Mouse (Mus musculus): Measurements from ENCODE around the gene Kremen2. TPM values are rescaled to one million over a fixed set of nuclear protein-coding genes. Genes with fewer than 3 reads are reported as not detected.

The Kremen2 gene
- polyA plus RNA-seq, 1 experiment from 2014 or later, result not detected

DNA sequence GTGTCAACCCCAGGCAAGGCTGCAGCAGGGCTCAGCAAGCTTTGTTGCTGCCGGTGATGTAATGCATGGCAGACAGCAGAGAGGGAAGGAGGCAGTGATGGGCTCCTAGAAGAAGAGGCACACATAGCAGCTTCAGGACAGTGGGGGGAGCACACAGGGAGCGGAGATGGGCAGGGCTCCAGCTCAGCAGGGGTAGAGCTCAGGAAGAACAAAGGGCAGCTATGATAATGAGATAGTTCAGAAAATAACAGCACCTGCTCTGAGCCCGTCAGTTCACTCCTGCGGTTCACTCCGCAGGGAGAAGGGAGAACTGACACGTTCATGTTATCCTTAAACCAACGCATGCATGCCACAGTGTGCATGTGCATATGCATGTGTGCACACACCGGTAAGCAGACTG, 13.2 kb upstream of the Kremen2 start:
- H3K27me3 ChIP-seq, result no peaks in the 10 kb centered on the region
- no peak overlapping the region for H3K4me3 ChIP-seq (replicated peaks)
- 81% methylated on average over 8 of the region's 8 CpGs for WGBS (ENCODE audit: insufficient replicate concordance)
- no peak overlapping the region for H3K9ac ChIP-seq
- H3K27ac ChIP-seq (replicated peaks), result no peak overlapping the region
- no peaks in the 10 kb centered on the region for H3K36me3 ChIP-seq (replicated peaks)
- ATAC-seq (ENCODE audit: insufficient read depth), result no peak
- H3K9me3 ChIP-seq (replicated peaks), result no peaks in the 10 kb centered on the region
- no peak overlapping the region for H3K4me2 ChIP-seq
- no peaks in the 10 kb centered on the region for H3K4me1 ChIP-seq (replicated peaks)

DNA sequence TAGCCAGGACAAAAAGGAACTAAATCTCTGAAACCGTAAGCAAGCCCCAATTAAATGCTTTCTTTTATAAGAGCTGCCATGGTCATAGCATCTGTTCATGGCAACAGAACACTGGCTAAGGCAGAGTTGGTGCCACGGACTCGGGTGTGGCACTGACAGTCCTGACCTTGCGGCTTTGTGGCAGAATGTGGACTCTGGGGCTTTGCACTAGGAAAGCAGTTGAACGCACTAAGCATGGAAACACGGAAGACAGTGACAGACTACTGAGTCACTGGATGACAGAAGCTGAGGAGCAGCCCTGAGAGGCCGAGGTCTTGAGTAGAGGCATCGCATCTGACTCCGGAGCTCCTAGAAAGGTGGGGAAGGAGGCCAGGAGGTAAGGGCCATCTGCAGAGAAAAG, 11.9 kb upstream of the Kremen2 start:
- WGBS (ENCODE audit: insufficient replicate concordance), result 79% methylated on average over 9 of the region's 9 CpGs
- H3K36me3 ChIP-seq (replicated peaks), result no peaks in the 10 kb centered on the region

DNA sequence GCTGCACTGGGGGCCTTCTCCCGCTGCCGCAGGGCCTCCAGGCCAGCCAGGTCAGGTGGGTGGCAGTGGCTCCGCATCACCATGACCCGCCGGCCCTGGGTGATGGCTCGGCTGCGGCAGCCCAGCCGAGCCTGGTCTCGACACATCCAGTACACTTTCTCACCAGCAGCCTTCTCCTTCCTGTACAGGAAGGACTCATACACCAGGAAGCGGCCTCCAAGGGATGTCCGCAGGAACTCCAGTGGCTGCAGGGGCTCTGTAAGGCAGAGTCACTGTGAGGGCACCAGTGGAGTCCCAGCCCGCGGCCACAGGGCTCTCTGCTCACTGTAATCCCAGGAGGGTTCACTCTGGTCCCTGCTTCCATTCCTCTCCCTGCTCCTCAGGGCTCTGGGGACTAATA, 10.1 kb upstream of the Kremen2 start:
- WGBS (ENCODE audit: insufficient replicate concordance), result 48% methylated on average over 13 of the region's 13 CpGs
- H3K9me3 ChIP-seq (replicated peaks), result no peaks in the 10 kb centered on the region
- H3K27me3 ChIP-seq, result no peaks in the 10 kb centered on the region
- no peak overlapping the region for H3K27ac ChIP-seq (replicated peaks)
- H3K4me3 ChIP-seq (replicated peaks), result no peak overlapping the region
- no peaks in the 10 kb centered on the region for H3K36me3 ChIP-seq (replicated peaks)
- H3K4me1 ChIP-seq (replicated peaks), result no peaks in the 10 kb centered on the region
- H3K9ac ChIP-seq, result no peak overlapping the region
- ATAC-seq (ENCODE audit: insufficient read depth), result no peak
- no peak overlapping the region for H3K4me2 ChIP-seq

More for the DNA sequence above, 11.9 kb upstream of the Kremen2 start:
- Histone ChIP-seq H3K27me3 (no peaks in the 10 kb centered on the region), H3K9me3 (replicated peaks) (no peaks in the 10 kb centered on the region), H3K4me3 (replicated peaks) (no peak overlapping the region), H3K27ac (replicated peaks) (no peak overlapping the region), H3K9ac (no peak overlapping the region), H3K4me1 (replicated peaks) (no peaks in the 10 kb centered on the region), H3K4me2 (no peak overlapping the region)
- no peak for ATAC-seq (ENCODE audit: insufficient read depth)

DNA sequence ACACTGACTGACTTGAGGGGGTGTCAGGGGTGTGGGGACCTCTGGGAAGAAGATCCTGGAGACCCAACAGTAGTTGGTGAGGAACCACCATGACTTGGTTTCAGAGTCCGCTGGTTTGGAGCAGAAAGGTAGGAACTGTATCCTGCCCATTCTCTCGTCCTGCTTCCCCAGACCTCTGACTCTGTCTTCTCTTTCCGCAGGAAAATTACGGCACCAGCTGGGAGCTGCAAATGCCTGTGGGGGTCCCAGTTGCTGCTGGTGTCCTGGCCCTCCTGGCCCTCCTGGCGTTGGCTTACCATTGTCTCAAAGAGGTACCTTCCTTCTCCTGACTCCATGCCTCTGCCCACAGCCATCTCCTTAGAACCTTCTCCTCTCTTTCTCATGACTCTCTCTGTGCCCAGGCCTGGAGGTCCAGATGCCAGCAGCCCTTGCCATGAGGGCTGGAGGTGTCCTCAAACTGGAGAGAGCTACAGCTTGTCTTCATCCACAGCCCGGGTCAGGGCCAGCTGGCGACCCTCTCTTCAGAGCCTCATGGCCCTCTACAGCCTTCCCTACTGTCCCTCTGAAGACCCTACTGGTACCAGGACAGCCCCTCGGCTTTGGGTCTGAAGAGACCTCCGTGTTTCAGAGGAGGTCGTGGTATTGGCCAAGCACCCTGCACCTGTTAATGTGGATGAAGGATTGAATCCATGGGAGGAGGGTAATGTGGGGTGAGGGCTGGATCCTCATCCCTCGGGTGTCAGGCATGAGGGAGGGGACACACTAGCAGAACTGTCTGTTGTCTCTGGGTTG, 4.0 kb upstream of the Kremen2 start:
- H3K27me3 ChIP-seq, result peaks cover 44% of the 10 kb centered on the region
- ATAC-seq (ENCODE audit: insufficient read depth), result no peak
- H3K36me3 ChIP-seq (replicated peaks), result no peaks in the 10 kb centered on the region
- peak overlapping the region; percentile 46 for H3K4me3 ChIP-seq (replicated peaks)
- H3K4me1 ChIP-seq (replicated peaks), result peaks cover 22% of the 10 kb centered on the region
- H3K9ac ChIP-seq, result no peak overlapping the region
- WGBS (ENCODE audit: insufficient replicate concordance), result 62% methylated on average over 11 of the region's 11 CpGs
- H3K9me3 ChIP-seq (replicated peaks), result no peaks in the 10 kb centered on the region
- no peak overlapping the region for H3K27ac ChIP-seq (replicated peaks)
- peak overlapping the region; percentile 61 for H3K4me2 ChIP-seq

DNA sequence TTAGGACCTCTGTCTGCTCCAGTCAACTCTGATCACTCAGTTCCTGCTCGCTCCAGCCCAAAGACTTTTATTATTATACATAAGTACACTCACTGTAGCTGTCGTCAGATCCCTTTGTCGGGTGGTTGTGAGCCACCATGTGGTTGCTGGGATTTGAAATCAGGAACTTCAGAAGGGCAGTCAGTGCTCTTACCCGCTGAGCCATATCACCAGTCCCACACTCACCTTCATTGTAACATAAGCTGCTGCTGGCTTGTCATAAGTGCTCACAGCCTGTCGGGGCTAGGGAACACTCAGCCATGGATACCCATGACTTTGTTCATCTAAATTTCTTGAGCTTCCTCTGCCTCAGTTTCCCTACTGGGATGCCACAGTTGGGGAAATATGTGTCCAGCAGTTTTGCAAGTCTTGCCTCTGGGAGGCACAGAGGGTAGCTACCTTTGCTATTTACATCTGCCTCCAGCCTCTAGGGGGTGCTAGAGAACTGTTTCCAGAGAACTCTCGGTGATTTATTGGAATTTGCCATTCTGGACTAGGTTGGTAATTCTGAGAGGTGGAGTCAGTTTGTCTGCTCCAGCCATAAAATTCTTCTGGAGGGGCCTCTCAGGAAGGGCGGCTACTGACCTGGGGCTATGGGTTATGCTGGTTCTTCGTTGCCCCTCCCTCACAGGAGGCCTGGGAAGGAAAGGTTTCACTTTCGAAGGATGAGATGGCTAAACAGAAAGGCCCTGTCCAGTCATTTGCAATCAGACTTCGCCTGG, 3.2 kb upstream of the Kremen2 start:
- Histone ChIP-seq H3K9me3 (replicated peaks) (no peaks in the 10 kb centered on the region), H3K9ac (no peak overlapping the region), H3K27me3 (peaks cover 52% of the 10 kb centered on the region), H3K4me1 (replicated peaks) (peaks cover 22% of the 10 kb centered on the region), H3K27ac (replicated peaks) (no peak overlapping the region), H3K4me2 (peak overlapping the region; percentile 61), H3K4me3 (replicated peaks) (peak overlapping the region; percentile 46), H3K36me3 (replicated peaks) (no peaks in the 10 kb centered on the region)
- 19% methylated on average over 10 of the region's 10 CpGs for WGBS (ENCODE audit: insufficient replicate concordance)
- peak; percentile 20; the same call in 1 of the 2 replicates for ATAC-seq (ENCODE audit: insufficient read depth)

DNA sequence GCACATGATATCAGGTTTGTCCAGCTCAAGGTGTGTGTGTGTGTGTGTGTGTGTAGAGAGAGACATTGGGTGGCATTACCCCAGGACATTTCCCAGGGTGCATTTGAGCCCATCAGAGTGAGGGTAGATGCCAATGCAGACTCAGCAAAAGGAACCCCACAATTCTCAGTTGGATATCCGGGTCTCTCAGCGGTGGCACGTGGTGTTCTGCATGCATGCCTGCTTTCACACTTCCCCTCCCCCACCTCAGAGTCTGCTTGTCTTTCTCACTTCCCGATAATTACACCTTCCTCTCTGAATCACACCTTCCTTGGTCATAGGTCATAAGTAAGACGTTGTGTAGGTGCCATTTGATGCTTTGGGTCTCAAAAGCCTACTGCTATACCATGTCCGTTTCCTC, 2.4 kb upstream of the Kremen2 start:
- H3K27me3 ChIP-seq, result peaks cover 60% of the 10 kb centered on the region
- no peak overlapping the region for H3K4me2 ChIP-seq
- no peak overlapping the region for H3K27ac ChIP-seq (replicated peaks)
- ATAC-seq (ENCODE audit: insufficient read depth), result no peak
- no peaks in the 10 kb centered on the region for H3K36me3 ChIP-seq (replicated peaks)
- H3K9ac ChIP-seq, result no peak overlapping the region
- no peak overlapping the region for H3K4me3 ChIP-seq (replicated peaks)
- H3K4me1 ChIP-seq (replicated peaks), result peaks cover 22% of the 10 kb centered on the region
- 21% methylated on average over 6 of the region's 6 CpGs for WGBS (ENCODE audit: insufficient replicate concordance)
- no peaks in the 10 kb centered on the region for H3K9me3 ChIP-seq (replicated peaks)

DNA sequence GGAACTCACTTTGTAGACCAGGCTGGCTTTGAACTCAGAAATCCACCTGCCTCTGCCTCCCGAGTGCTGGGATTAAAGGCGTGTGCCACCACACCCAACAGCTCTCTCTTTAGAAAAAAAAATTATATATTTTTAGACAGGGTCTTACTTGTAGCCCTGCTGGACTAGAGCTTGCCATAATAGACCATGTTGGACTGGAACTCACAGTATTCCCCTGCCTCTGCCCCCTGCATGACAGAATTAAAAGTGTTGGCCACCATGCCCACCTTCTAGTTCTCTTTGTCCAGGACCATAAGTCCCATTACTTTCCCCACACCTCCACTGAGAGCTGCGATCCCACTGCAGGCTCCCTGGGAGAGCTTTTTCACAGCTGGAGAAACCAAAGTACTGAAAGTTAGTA, 1.8 kb upstream of the Kremen2 start:
- Histone ChIP-seq H3K27ac (replicated peaks) (no peak overlapping the region), H3K9ac (no peak overlapping the region), H3K4me1 (replicated peaks) (peaks cover 24% of the 10 kb centered on the region), H3K36me3 (replicated peaks) (no peaks in the 10 kb centered on the region), H3K27me3 (peaks cover 65% of the 10 kb centered on the region), H3K9me3 (replicated peaks) (no peaks in the 10 kb centered on the region), H3K4me2 (no peak overlapping the region), H3K4me3 (replicated peaks) (no peak overlapping the region)
- no peak for ATAC-seq (ENCODE audit: insufficient read depth)
- 58% methylated on average over 3 of the region's 3 CpGs for WGBS (ENCODE audit: insufficient replicate concordance)

DNA sequence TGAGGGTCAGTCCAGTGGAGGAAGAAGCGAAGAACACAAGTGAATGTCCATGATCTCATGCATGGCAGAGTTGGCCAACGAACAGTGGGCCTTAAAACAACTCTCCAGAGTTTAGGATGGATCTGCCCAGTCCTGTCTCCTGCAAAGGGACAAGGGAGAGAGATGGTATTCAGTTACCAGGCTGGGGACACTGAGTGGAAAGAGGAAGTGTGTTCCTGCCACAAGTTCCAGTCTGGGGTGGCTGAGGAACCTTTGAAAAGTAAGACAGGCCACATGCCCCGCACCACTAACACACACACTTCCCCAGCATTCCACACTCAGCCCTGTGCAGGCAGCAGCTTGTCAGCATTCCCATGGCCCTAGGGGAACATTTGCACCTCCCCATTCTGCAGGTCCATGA, 1.1 kb upstream of the Kremen2 start:
- Histone ChIP-seq H3K36me3 (replicated peaks) (no peaks in the 10 kb centered on the region), H3K9me3 (replicated peaks) (no peaks in the 10 kb centered on the region), H3K27me3 (peaks cover 72% of the 10 kb centered on the region), H3K4me3 (replicated peaks) (no peak overlapping the region), H3K4me1 (replicated peaks) (peaks cover 31% of the 10 kb centered on the region), H3K9ac (no peak overlapping the region), H3K27ac (replicated peaks) (no peak overlapping the region), H3K4me2 (no peak overlapping the region)
- 53% methylated on average over 3 of the region's 3 CpGs for WGBS (ENCODE audit: insufficient replicate concordance)
- no peak for ATAC-seq (ENCODE audit: insufficient read depth)

DNA sequence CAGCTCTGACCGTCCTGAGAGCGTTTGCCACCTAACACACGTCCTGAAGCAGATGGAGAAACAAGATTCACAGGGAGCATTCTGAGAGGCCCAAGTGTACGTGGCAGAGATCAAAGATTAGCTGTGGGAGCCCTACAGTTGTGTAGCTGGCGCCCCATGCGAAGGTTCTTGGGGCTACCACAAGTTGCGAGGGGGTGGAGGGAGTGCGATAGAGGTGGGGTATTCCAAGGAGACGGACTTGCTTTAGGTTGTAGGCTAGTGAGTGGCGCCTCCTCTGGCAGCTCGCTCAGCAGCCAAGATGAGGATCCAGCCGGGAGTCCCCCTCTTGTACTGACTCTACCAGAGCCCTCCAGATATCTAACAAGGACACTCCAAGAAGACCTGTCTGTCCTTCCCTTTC, 678 bp upstream of the Kremen2 start:
- Histone ChIP-seq H3K4me2 (no peak overlapping the region; the same call in 1 of the 2 replicates), H3K27me3 (peaks cover 77% of the 10 kb centered on the region), H3K4me3 (replicated peaks) (no peak overlapping the region), H3K27ac (replicated peaks) (no peak overlapping the region), H3K9me3 (replicated peaks) (no peaks in the 10 kb centered on the region), H3K36me3 (replicated peaks) (no peaks in the 10 kb centered on the region), H3K9ac (no peak overlapping the region), H3K4me1 (replicated peaks) (peaks cover 36% of the 10 kb centered on the region)
- no peak for ATAC-seq (ENCODE audit: insufficient read depth)
- WGBS (ENCODE audit: insufficient replicate concordance), result 9% methylated on average over 12 of the region's 12 CpGs

DNA sequence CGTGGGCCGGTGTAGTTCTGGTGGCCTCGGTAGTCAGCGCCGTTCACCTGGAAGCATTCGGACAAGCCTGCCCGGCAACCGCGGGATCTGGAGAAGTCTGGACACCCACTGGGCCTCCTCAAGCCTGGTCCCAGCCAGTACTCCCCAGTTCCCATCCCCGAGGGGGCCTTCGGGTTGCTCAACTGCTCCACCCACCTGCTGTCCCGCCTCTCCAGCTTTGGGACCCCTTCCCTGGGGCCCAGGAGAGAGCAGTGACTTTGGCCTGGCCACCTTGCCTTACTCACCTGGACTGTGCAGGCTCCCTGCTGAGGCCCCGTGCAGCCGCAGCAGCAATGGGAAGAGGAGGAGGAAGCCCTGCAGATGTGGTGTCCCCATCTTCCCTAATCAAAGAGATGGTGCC, 982 bp downstream of the Kremen2 start:
- no peaks in the 10 kb centered on the region for H3K36me3 ChIP-seq (replicated peaks)
- H3K27me3 ChIP-seq, result peaks cover 93% of the 10 kb centered on the region
- H3K27ac ChIP-seq (replicated peaks), result no peak overlapping the region
- no peak for ATAC-seq (ENCODE audit: insufficient read depth)
- peaks cover 52% of the 10 kb centered on the region for H3K4me1 ChIP-seq (replicated peaks)
- no peak overlapping the region for H3K9ac ChIP-seq
- WGBS (ENCODE audit: insufficient replicate concordance), result 6% methylated on average over 14 of the region's 14 CpGs
- H3K4me3 ChIP-seq (replicated peaks), result no peak overlapping the region
- no peak overlapping the region for H3K4me2 ChIP-seq
- H3K9me3 ChIP-seq (replicated peaks), result no peaks in the 10 kb centered on the region

DNA sequence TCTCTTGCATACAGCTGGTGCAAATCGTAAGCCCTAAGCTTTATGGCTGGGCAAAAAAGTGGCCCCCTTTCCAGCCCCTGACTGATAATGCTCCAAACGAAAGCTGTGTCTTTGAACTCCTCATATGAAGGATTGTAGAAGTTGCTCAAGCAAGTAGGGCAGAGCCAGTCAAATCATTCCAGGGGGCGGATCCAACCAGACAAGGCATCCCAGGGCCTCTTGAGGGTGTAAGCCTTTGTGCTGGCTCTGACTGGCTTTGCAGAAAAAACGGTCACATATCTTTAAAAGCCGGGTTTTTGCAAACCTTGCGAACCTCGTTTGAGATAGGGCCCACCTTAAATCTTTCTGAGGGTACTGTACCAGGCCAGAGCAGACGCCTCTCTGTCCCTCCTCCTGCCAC, 1.6 kb downstream of the Kremen2 start:
- WGBS (ENCODE audit: insufficient replicate concordance), result 19% methylated on average over 8 of the region's 8 CpGs
- Histone ChIP-seq H3K4me2 (no peak overlapping the region), H3K27me3 (peaks cover 99% of the 10 kb centered on the region), H3K9ac (no peak overlapping the region), H3K36me3 (replicated peaks) (no peaks in the 10 kb centered on the region), H3K27ac (replicated peaks) (no peak overlapping the region), H3K4me1 (replicated peaks) (peaks cover 54% of the 10 kb centered on the region), H3K9me3 (replicated peaks) (no peaks in the 10 kb centered on the region), H3K4me3 (replicated peaks) (no peak overlapping the region)
- no peak for ATAC-seq (ENCODE audit: insufficient read depth)
